Mouse (Mus musculus): ENCODE data around the gene Frem1. TPM values are rescaled to one million over a fixed set of nuclear protein-coding genes. Genes with fewer than 3 reads are reported as not detected.

Frem1 gene
- polyA plus RNA-seq (2017; shearing (Covaris generic)), result not detected

DNA sequence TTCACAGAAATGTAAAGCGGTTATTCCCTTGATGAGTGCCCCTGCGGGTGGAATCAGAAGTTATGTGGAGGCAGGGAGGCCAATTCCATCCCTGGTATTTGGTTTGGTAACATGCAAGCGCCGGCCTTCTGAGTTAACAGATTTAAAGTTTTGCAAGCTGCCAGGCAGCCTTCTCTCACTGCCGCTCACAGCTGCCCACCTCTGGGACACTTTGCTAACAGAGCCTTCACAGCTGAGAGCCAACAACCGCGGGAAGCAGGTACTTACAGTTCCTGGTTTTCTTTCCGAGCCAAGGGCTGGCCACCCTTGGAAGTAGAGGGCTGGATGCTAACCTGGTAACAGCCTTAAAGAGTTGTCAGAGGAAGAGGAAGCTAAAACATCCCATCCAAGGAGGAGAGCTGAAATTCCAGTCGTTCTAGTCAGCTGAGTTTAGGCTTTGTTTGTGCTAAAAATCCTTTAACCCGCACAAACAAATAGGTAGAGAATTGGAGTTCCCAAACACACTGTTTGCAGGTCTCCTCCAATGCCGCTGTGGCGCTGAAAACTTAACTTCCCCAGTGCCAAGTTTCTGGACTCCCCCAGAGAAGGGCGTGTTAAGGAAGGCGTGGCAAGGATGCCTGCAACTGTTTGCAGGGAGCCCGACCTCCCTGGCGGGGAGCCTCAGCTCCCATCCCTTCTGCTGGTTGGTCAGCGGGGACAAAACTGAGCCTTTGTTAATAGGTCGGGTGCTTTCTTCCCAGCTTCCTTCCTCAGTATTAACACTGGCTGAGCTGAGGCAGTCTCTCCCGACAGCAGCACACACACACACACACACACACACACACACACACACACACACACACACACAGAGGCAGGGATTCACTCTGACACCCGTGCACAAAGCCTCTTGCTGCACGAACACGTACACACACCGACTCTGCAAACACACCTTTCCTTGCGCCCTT is at the start of gene Frem1:
Gene Frem1, minus strand, starts transcription at position 706 of the 944 bp plus-strand sequence.
- ATAC-seq, result no peak

DNA sequence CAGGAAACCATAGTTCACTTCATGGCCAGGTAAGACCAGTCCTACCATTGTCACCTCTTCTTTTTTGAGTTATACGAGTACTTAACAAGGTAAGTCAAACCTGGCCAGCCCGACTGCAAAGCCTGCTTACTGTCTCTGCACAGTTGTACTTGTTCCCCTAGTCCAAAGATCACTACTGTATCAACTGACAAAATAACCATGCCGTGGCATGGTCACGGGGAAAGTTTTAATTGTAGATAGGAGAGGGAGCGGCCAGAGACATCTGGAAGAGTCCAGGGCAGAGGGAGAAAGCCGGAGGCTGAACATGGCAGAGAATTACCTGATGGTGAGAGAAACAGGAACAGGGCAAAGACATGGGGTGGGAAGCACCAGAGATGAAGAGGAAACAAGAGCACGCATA is 46.9 kb upstream of the Frem1 start:
- no peak for ATAC-seq

DNA sequence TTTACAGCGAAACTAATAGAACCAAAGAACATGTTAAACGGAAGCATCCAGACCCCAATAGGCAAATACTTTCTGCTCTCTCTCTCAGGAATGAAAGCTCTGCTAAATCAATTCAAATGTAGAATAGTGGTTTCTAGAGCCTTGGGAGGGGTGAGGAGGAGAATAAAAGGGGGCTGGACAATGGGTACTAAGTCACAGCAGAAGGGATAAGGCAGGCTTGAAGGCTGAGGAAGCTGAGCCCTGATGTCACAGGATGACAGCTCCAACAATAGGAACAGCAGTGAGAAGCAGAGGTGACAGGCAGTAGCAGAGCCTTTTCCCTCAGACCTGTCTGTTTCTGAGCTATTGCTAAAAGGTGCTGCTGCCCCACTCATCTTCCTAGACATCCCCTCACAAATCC is 41.8 kb upstream of the Frem1 start:
- ATAC-seq, result no peak

DNA sequence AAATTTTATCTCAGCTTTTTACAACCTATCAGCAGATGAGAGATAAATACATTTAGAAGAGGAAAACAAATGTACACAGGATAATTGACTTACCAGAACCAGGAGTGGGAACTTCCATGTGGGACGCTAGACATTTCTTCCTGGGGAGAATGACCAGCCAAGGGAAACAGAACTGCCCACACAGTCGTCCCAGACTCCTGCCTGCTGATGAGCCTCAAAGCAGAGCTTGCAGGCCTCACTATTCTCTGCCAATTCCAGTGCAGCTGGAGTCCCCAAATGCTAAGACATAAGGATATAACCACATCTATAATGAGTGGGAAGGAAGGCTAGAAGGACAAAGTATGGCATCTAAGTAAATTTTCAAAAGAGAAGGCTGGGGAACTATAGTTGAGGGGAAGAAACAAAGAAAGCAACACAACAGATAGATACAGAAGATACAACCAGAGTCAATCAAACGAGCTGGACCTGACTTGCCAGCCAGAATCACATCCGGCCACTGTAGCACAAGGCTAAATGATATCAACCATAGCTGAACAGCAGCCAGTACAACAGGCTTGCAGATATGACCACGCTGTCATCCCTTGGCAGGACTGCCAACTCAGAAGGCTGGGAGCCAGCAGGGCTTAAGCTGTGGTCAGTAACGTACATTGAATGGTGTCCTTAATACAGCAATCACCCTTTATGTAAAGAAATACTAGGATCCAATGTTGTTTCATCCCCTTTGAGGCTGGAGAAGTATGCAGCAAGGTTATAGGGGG is 38.7 kb upstream of the Frem1 start:
- no peak for ATAC-seq

DNA sequence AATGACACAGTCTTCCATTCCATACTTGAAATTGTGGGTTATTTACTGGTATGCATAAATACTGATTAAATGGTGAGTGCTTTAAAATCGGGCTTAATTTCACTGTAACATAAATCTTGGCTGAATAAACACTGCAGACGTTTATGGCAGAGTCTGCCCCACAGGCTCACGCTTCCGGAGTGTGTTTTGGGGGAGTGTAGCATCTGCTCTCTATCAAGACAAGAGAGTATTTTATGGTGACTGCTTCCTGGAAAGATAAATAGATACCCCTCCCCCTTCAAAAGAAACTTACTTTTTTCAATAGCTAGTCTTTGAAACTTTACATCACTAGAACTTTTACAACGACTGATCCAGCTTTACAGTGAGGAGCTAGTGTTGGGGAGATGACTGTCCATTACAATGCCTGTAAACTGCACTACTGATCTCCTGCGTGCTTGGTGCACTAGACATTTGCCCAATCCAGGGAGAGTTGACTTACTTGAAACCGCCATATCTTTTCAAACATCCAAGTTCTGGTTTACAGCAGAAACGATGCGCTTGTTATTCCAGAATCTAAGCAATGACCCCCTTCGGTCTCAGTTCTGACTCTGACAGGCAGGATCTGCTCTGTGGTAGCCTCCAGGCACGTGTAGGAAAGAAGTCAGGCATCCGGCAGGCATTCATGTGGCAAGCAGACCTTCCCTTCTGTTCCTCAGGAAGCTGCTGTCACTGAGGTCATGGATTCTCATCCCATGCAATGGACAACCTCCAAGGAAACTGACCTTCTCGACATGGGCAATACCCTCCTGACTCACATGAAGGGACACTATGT is 28.4 kb upstream of the Frem1 start:
- ATAC-seq, result no peak

DNA sequence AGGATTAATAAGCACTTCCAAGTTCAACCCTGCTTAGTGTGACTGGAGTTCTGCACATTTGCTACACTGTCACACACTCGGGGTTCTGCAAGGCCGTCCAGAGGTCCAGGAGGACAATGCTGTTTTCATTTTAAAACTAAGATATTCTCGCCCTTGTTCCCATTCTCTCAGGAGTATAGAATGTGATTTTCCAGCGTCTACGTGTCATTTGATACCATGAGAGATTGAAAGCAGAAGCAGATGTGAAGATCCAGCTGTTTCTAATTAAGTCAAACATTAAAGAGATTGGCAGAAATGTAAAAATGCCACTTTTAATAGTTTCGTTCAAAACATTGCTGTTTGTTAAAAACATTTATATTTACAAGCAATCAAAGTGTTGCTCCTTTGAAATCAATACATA is 12.1 kb upstream of the Frem1 start:
- ATAC-seq, result no peak

DNA sequence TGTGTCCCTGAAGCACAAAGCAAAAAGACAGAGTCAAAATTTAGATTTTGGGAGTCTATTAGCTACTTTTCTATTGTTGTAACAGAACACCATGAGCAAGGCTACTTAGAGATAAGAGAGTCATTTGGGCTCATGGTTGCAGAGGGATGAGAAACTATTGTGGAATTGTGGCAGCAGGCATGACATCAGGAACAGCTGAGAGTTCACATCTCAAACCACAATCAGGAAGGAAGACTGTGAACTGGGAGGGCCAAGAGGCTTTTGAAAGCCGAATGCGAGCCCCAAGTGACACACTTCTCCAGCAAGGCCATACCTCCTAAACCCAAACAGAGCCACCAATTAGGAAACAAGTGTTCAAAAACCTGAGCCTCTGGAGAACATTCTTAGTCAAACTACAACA is 9.4 kb upstream of the Frem1 start:
- no peak for ATAC-seq

DNA sequence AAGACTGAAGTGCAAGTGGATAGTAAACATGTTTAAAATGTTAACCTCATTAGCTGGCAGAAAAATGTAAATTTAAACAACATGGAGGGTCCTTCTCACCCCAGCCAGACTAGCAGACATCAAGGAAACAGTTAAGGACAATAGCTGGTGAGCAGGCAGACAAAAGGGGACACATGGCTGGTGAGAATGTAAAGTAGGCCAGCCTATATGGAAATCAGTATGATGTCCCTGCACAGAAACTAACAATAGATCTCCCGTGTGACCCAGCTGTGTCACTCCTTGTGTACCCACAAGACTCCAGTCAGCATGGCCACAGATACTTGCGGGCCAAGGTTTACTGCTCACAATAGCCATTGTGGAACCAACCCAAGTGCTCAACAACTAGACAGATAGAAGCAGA is 6.5 kb upstream of the Frem1 start:
- ATAC-seq, result no peak

DNA sequence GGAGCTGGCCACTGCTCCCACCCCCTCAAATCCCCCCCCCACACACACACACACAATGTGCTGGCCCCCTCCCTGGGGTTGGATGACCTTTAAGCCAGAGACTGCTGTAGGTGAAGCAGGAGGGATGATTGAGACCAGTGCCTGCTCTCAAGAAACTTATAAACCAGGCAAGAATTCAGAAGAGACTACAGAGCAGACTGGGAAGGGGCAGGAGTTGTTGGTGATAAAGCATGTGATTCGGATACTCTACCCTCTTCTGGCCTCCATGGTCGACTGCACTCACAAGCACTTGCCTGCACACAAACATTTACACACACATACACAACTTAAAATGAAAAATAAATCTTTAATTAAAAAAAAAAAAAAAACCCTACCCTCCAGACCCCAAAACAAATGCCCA is 6.0 kb upstream of the Frem1 start:
- ATAC-seq, result no peak

DNA sequence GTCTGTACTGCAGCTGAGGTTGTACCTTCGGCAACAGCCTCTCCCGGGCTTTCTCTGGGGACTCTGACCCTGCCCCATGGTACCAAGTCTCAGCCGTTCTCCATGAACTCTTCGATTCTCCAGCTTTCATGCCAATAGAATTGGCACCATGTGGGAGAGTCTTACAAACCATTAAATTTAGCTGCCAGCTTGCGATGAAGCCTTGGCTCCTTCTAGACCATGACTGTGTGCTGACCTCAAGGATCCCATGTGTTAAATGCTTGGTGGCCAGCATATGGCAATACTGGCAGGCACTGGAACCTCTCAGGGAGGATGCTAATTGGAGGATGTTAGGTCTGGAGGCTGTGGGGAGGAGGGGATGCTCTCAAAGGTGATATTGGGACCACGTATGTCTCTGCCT is 4.4 kb upstream of the Frem1 start:
- ATAC-seq, result no peak

DNA sequence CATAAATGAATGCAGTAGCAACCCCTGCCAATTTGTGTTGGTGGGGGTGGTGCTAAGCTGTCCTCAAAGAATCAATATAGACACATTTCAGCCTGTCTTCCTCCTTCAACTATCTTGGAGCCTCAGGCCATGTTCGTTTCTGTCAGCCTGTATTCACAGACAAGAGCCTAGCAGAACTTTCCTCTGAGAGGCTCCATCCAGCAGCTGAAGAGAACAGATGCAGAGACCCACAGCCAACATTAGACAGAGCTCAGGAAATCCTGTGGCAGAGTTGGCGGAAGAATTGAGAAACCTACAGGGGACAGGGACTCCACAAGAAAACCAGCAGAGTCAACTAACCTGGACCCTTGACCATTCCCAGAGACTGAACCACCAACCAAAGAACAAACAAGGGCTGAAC is 3.3 kb upstream of the Frem1 start:
- ATAC-seq, result no peak

DNA sequence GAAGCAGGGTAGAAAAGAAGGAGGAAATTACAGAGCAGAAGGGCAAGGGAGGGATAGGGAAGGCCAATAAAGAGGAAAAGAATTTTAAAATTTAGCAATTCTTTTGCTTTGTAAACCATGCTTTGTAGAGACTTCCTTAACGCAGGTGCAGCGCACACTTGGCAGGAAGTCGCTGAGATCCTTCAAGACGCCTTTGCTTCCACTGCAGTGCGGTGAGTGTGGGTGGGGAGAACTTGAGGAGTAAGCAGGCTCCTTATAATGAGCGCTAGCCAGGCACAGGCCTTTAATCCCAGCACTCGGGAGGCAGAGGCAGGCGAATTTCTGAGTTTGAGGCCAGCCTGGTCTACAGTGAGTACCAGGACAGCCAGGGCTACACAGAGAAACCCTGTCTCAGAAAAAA is 1.1 kb upstream of the Frem1 start:
- ATAC-seq, result no peak

DNA sequence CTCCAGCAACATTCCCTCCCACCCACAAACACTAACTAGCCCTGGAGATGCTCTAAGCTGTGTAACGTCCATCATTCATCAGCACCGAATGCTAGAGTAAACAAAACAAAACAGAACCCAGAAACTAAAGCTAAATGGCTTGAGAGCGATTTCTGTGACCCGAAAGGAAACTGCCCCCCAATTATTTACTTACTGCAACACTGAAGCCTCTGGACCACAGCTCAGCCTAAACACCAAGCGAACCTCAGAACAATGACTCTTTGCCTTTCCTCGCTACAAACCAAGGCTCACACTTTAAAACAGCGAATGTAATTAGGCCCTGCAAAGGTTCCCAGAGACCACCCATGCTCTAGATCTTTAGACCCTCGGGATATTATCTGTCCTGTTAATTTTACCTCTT is 963 bp downstream of the Frem1 start:
- no peak for ATAC-seq

DNA sequence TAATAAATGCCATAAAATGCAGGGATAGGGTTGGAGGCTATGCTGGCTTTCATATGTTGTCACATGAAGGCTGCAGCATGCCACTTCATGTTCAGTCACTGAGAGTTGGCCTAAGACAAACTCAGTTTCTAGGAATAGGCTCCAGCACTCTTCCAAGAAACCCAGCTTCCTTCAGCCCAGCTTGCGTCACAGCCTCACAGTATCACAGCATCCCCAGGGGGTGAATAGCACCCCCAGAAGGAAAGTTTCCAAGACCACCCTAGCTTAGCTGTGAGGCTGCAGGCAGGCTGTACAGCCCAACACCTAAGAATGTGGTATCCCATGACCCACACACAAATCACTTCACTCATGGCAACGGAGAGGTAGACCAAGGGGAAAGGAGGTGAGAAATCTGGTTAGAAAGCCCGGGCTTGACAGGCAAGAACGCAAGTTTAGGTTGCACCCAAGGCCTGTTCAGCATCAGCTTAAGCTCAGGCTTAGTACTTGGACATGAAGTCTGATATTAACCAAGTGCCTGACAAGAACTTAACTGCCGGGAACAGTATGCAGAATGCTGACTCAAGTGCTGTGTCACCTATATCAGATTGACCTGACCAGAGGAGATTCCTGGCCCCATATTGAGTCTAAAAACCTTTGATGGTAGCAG is 1.9 kb downstream of the Frem1 start:
- no peak for ATAC-seq

DNA sequence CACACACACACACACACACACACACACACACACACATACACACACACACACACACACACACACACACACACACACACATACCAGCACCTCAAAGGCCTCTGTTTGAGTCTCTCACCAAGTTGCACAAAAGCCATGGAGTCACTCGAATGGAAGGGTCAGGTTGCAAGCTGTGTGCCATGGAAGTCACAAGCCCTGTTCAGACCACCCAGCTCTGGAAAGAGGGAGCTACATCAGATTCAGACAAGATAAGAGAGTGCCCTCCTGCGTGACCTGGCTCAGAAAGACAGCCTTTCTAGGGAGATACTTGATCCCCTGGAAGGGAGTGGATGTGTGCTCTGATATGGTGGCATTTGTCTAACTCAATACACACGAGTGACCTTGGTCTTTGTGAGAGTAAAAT is 2.9 kb downstream of the Frem1 start:
- ATAC-seq, result no peak

DNA sequence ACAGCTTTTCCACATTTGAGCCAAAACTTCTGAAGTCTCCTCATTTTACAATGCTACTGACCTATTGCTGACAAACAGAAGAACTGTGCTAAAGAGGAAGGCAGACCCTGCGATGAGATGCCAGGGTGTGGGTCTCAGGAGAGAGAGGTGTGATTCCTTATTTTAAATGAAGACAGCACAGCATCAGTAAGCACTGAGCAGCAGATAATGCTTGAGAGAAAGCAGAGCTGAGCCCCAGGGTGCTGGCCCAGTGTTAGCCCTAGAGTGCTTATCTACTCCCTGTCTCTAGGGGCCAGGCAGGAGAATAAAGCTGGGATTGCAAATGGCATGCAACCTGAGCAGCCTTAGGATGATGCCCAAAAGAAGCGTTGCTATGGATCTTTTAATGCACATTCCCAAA is 3.6 kb downstream of the Frem1 start:
- no peak for ATAC-seq

DNA sequence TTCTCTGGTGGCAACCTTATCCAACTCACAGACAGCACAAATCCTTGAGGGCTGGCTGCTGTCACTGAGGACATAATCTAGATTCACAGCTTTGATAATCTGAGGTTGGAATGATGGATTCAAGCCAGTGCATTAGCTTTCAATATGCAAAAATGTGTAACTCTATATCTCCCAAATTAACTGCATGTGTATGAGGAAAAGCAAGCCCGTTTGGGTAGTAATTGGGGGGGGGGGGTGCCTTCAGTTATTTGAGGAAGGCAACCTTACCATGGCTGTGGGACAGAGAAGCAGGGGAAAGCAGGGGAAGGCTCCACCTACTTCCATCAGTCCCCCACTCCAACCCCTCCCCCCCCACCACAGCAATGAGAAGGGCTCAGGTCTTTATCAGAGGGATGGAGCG is 5.3 kb downstream of the Frem1 start:
- ATAC-seq, result no peak

DNA sequence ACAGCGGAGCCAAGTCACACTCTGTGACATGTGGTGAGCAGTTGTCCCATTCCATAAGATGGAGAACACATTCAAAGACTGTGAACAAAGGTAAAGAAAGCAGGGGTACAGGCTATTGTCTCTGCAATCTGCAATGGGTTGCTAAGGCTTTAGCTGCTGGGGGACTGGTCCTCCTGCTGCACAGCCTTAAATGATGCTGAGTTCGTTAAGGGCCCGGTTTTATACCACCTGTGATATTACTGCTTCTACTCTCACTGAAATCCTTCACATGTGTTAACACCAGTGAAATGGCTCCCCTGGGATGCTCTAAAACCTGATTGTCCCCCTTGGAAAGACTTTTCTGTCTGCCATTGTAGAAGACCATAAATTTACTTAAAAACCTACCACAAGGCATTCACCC is 6.1 kb downstream of the Frem1 start:
- ATAC-seq, result no peak

DNA sequence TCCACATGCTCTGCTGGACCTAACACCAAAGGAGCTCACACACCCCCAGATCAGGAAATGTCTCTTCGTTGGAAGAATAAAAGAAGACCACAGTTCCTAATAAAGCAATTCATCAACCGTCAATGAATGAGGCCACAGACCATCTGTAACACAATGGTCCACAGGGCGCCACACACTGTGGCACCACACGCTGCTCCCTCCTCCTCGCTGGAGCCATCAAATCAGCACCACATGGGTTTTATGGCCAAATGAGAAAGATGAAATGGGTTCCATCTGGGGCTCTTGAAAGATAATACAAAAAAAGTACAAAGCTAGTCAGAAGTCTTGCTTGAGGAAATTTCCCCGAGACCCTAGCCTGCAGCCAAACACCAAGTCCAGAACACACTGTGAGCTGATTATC is 6.9 kb downstream of the Frem1 start:
- ATAC-seq, result no peak

DNA sequence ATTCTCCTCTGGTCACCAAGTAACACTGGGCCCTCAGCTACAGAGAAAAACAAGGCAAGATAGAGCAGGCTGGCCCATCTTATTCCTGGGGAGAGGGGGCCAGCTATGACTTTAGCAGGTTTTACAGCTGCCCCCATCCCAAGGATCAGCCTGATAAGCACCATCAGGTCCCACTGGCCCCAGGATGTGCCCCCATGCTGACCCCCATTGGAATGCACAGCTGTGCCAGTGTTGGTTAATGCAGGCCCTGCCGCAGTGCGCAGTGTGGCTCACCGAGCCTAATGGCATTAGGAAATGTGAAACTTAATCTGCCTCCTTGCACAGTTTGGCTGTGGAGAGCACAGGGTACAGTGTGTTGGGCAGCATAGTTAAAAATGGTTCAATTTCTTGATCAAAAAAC is 11.4 kb downstream of the Frem1 start:
- ATAC-seq, result no peak

DNA sequence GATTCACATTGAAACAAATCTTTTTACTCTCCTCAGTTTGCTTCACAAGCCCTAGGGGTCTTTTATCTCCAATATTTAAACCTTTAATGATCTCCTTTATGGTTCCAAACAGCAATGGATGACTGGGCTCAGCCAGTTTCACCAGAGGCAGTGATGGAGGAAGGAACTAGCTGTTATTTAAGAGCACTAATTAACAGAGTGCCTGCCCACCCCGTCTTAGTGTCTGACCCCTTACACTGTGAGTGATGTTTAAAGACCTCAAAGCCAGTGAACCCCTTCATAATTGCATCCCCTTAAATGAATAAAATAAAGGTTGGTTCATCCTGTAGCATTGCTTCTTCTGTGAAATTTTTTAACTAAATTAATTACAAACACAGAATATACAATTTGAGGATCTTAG is 19.4 kb downstream of the Frem1 start:
- no peak for ATAC-seq

DNA sequence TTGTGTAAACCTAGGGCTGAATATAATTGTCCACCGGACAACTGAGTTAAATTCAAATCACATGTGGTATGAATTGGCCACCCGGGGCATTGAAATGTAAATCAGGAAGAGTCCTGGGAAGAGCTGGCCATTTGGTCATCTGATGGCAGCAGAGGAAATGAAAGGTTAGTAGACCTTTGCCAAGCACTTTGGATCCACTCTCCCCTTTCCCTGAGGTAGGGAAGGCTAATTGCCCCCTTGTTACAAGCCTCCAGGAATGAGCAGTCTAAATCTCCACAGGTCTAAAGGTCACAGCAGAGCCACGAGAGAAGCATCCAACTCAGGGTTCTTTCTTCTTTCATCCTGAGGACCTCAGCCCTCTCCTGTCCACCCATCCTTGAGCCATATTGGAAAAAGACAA is 20.5 kb downstream of the Frem1 start:
- ATAC-seq, result no peak

DNA sequence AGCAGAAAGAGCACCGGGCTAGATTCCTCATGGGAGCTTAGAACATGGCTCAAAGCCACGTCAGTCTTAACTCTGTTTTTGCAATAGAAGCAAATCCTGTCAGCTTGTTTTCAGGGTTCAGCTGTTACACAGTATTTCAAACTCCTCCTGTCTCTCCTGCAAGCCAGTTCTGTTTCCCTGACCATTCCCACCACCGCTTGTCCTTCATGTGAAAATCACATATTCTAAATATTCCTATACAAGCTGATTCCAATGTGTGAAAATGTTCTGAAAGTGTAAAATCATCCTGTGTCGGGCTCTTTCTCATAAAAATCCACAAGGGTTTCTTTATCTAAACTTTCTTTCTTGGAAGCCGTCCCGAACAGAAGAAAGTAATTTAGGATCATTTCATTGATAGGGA is 22.0 kb downstream of the Frem1 start:
- ATAC-seq, result no peak

Data from activated CD4-positive, CD25-positive, alpha-beta regulatory T cell, adult 4 months (primary cell).